Mouse (Mus musculus): ENCODE data around the gene Gtf2i. TPM values are rescaled to one million over a fixed set of nuclear protein-coding genes. Genes with fewer than 3 reads are reported as not detected.
A peak's percentile ranks its signal among the peaks of the same experiment; 100 is the strongest.

Gene Gtf2i
- polyA plus RNA-seq, 1 experiment from 2014 or later = 34.2 TPM

GRCm38 (mm10) chr5:134236241-134236640 lies 78.3 kb downstream of the Gtf2i start:
- Histone ChIP-seq H3K4me1 (ENCODE audit: control insufficient read depth, low read depth, low read length) (peaks cover 32% of the 10 kb centered on the region), H3K4me2 (ENCODE audit: low read depth, low read length) (no peak overlapping the region), H3K9ac (ENCODE audit: low read depth, low read length) (no peak overlapping the region), H3K9me3 (replicated peaks; ENCODE audit: control insufficient read depth, low read length) (no peaks in the 10 kb centered on the region), H3K27ac (ENCODE audit: low read length) (peak overlapping the region; percentile 8; the same call in 1 of the 2 replicates), H3K4me3 (ENCODE audit: low read depth, low read length) (no peak overlapping the region), H3K36me3 (ENCODE audit: control insufficient read depth, insufficient read depth) (peaks cover 41% of the 10 kb centered on the region), H3K27me3 (ENCODE audit: control insufficient read depth, insufficient read depth, low read depth, low read length) (no peaks in the 10 kb centered on the region)
- WGBS (ENCODE audit: insufficient replicate concordance) = 67% methylated on average over 3 of the region's 3 CpGs
- no peak; the same call in 1 of the 2 replicates for ATAC-seq (ENCODE audit: low read depth)

- Histone ChIP-seq H3K9ac (ENCODE audit: low read depth, low read length) (no peak overlapping the region), H3K4me3 (ENCODE audit: low read depth, low read length) (no peak overlapping the region), H3K27me3 (ENCODE audit: control insufficient read depth, insufficient read depth, low read depth, low read length) (no peaks in the 10 kb centered on the region), H3K4me2 (ENCODE audit: low read depth, low read length) (no peak overlapping the region), H3K9me3 (replicated peaks; ENCODE audit: control insufficient read depth, low read length) (no peaks in the 10 kb centered on the region), H3K36me3 (ENCODE audit: control insufficient read depth, insufficient read depth) (peaks cover 30% of the 10 kb centered on the region), H3K4me1 (ENCODE audit: control insufficient read depth, low read depth, low read length) (peaks cover 32% of the 10 kb centered on the region), H3K27ac (ENCODE audit: low read length) (peak overlapping the region; percentile 1; the same call in 1 of the 2 replicates)
- WGBS (ENCODE audit: insufficient replicate concordance) = 46% methylated on average over 6 of the region's 6 CpGs
- ATAC-seq (ENCODE audit: low read depth) = no peak
Observed at GRCm38 (mm10) chr5:134235111-134235510, 79.4 kb downstream of the Gtf2i start.

- Histone ChIP-seq H3K27me3 (ENCODE audit: control insufficient read depth, insufficient read depth, low read depth, low read length) (no peaks in the 10 kb centered on the region), H3K4me1 (ENCODE audit: control insufficient read depth, low read depth, low read length) (peaks cover 32% of the 10 kb centered on the region), H3K4me3 (ENCODE audit: low read depth, low read length) (no peak overlapping the region), H3K4me2 (ENCODE audit: low read depth, low read length) (no peak overlapping the region), H3K9me3 (replicated peaks; ENCODE audit: control insufficient read depth, low read length) (no peaks in the 10 kb centered on the region), H3K36me3 (ENCODE audit: control insufficient read depth, insufficient read depth) (peaks cover 21% of the 10 kb centered on the region), H3K9ac (ENCODE audit: low read depth, low read length) (no peak overlapping the region), H3K27ac (ENCODE audit: low read length) (0 out of 2 replicates have a peak overlapping the region, but pooled peaks have one; percentile 41)
- no peak for ATAC-seq (ENCODE audit: low read depth)
- WGBS (ENCODE audit: insufficient replicate concordance) = 46% methylated on average over 2 of the region's 2 CpGs
Observed at GRCm38 (mm10) chr5:134234205-134234604, 80.4 kb downstream of the Gtf2i start.

- Histone ChIP-seq H3K4me2 (ENCODE audit: low read depth, low read length) (no peak overlapping the region), H3K9ac (ENCODE audit: low read depth, low read length) (no peak overlapping the region), H3K27ac (ENCODE audit: low read length) (peak overlapping the region; percentile 69), H3K4me1 (ENCODE audit: control insufficient read depth, low read depth, low read length) (peaks cover 32% of the 10 kb centered on the region), H3K4me3 (ENCODE audit: low read depth, low read length) (no peak overlapping the region), H3K36me3 (ENCODE audit: control insufficient read depth, insufficient read depth) (peaks cover 11% of the 10 kb centered on the region), H3K27me3 (ENCODE audit: control insufficient read depth, insufficient read depth, low read depth, low read length) (no peaks in the 10 kb centered on the region), H3K9me3 (replicated peaks; ENCODE audit: control insufficient read depth, low read length) (no peaks in the 10 kb centered on the region)
- ATAC-seq (ENCODE audit: low read depth) = no peak
- 27% methylated on average over 7 of the region's 7 CpGs for WGBS (ENCODE audit: insufficient replicate concordance)
Observed at GRCm38 (mm10) chr5:134233244-134233651, 81.3 kb downstream of the Gtf2i start.

- Histone ChIP-seq H3K4me3 (ENCODE audit: low read depth, low read length) (no peak overlapping the region), H3K36me3 (ENCODE audit: control insufficient read depth, insufficient read depth) (peaks cover 5% of the 10 kb centered on the region; the same call in 1 of the 2 replicates), H3K27me3 (ENCODE audit: control insufficient read depth, insufficient read depth, low read depth, low read length) (no peaks in the 10 kb centered on the region), H3K4me2 (ENCODE audit: low read depth, low read length) (peak overlapping the region; percentile 5; the same call in 1 of the 2 replicates), H3K4me1 (ENCODE audit: control insufficient read depth, low read depth, low read length) (peaks cover 32% of the 10 kb centered on the region), H3K9me3 (replicated peaks; ENCODE audit: control insufficient read depth, low read length) (no peaks in the 10 kb centered on the region), H3K9ac (ENCODE audit: low read depth, low read length) (no peak overlapping the region), H3K27ac (ENCODE audit: low read length) (peak overlapping the region; percentile 69)
- ATAC-seq (ENCODE audit: low read depth) = peak; percentile 39
- 11% methylated on average over 7 of the region's 7 CpGs for WGBS (ENCODE audit: insufficient replicate concordance)
Observed at GRCm38 (mm10) chr5:134232568-134232967, 82.0 kb downstream of the Gtf2i start.

GRCm38 (mm10) chr5:134232111-134232510 lies 82.4 kb downstream of the Gtf2i start:
- 10% methylated on average over 6 of the region's 6 CpGs for WGBS (ENCODE audit: insufficient replicate concordance)
- no peak overlapping the region for H3K4me3 ChIP-seq (ENCODE audit: low read depth, low read length)
- H3K9ac ChIP-seq (ENCODE audit: low read depth, low read length) = no peak overlapping the region
- H3K27me3 ChIP-seq (ENCODE audit: control insufficient read depth, insufficient read depth, low read depth, low read length) = no peaks in the 10 kb centered on the region
- H3K4me1 ChIP-seq (ENCODE audit: control insufficient read depth, low read depth, low read length) = peaks cover 32% of the 10 kb centered on the region
- H3K4me2 ChIP-seq (ENCODE audit: low read depth, low read length) = no peak overlapping the region
- H3K9me3 ChIP-seq (replicated peaks; ENCODE audit: control insufficient read depth, low read length) = no peaks in the 10 kb centered on the region
- H3K36me3 ChIP-seq (ENCODE audit: control insufficient read depth, insufficient read depth) = peaks cover under 1% of the 10 kb centered on the region; the same call in 1 of the 2 replicates
- H3K27ac ChIP-seq (ENCODE audit: low read length) = peak overlapping the region; percentile 71
- ATAC-seq (ENCODE audit: low read depth) = peak; percentile 49

GRCm38 (mm10) chr5:134231376-134231775 lies 83.2 kb downstream of the Gtf2i start:
- H3K4me2 ChIP-seq (ENCODE audit: low read depth, low read length) = no peak overlapping the region
- H3K4me3 ChIP-seq (ENCODE audit: low read depth, low read length) = no peak overlapping the region
- peak overlapping the region; percentile 71 for H3K27ac ChIP-seq (ENCODE audit: low read length)
- 0 out of 2 replicates have a peak, but pooled peaks have one; percentile 6 for ATAC-seq (ENCODE audit: low read depth)
- H3K4me1 ChIP-seq (ENCODE audit: control insufficient read depth, low read depth, low read length) = peaks cover 29% of the 10 kb centered on the region
- 41% methylated on average over 5 of the region's 5 CpGs for whole genome bisulfite sequencing (ENCODE audit: insufficient replicate concordance)
- H3K9ac ChIP-seq (ENCODE audit: low read depth, low read length) = no peak overlapping the region
- H3K27me3 ChIP-seq (ENCODE audit: control insufficient read depth, insufficient read depth, low read depth, low read length) = no peaks in the 10 kb centered on the region
- no peaks in the 10 kb centered on the region for H3K9me3 ChIP-seq (replicated peaks; ENCODE audit: control insufficient read depth, low read length)
- H3K36me3 ChIP-seq (ENCODE audit: control insufficient read depth, insufficient read depth) = no peaks in the 10 kb centered on the region

GRCm38 (mm10) chr5:134229391-134229790 lies 85.2 kb downstream of the Gtf2i start, which contains the start of gene Ncf1:
Gene Ncf1, minus strand, starts transcription at chr5:134229625.
- Histone ChIP-seq H3K9ac (ENCODE audit: low read depth, low read length) (no peak within 1 kb of the TSS; the same call in 1 of the 2 replicates), H3K4me3 (ENCODE audit: low read depth, low read length) (peak within 1 kb of the TSS; percentile 47), H3K27ac (ENCODE audit: low read length) (peak within 1 kb of the TSS; percentile 59), H3K4me1 (ENCODE audit: control insufficient read depth, low read depth, low read length) (peaks cover 16% of the 10 kb centered on the region), H3K9me3 (replicated peaks; ENCODE audit: control insufficient read depth, low read length) (no peaks in the 10 kb centered on the region), H3K4me2 (ENCODE audit: low read depth, low read length) (no peak within 1 kb of the TSS), H3K36me3 (ENCODE audit: control insufficient read depth, insufficient read depth) (no peaks in the 10 kb centered on the region), H3K27me3 (ENCODE audit: control insufficient read depth, insufficient read depth, low read depth, low read length) (no peaks in the 10 kb centered on the region)
- WGBS (ENCODE audit: insufficient replicate concordance) = 40% methylated on average over 7 of the region's 7 CpGs
- ATAC-seq (ENCODE audit: low read depth) = no peak

- no peaks in the 10 kb centered on the region for H3K9me3 ChIP-seq (replicated peaks; ENCODE audit: control insufficient read depth, low read length)
- H3K9ac ChIP-seq (ENCODE audit: low read depth, low read length) = peak overlapping the region; percentile 38
- 48% methylated on average over 6 of the region's 6 CpGs for WGBS (ENCODE audit: insufficient replicate concordance)
- peak overlapping the region; percentile 47 for H3K4me3 ChIP-seq (ENCODE audit: low read depth, low read length)
- peaks cover 11% of the 10 kb centered on the region for H3K4me1 ChIP-seq (ENCODE audit: control insufficient read depth, low read depth, low read length)
- ATAC-seq (ENCODE audit: low read depth) = no peak
- H3K27me3 ChIP-seq (ENCODE audit: control insufficient read depth, insufficient read depth, low read depth, low read length) = no peaks in the 10 kb centered on the region
- H3K4me2 ChIP-seq (ENCODE audit: low read depth, low read length) = no peak overlapping the region
- no peaks in the 10 kb centered on the region for H3K36me3 ChIP-seq (ENCODE audit: control insufficient read depth, insufficient read depth)
- peak overlapping the region; percentile 53 for H3K27ac ChIP-seq (ENCODE audit: low read length)
Observed at GRCm38 (mm10) chr5:134228249-134228638, 86.3 kb downstream of the Gtf2i start.
